Mouse (Mus musculus): ENCODE results near the gene Rinl. TPM values are rescaled to one million over a fixed set of nuclear protein-coding genes. Genes with fewer than 3 reads are reported as not detected.
A peak's percentile ranks its signal among the peaks of the same experiment; 100 is the strongest.

The Rinl gene
- total RNA-seq, 2 experiments from 2014 or later, result 2.6 to 3.0 TPM

- peak; percentile 90 to 99 for DNase-seq (ENCODE audit: extremely low spot score in 1 of 2, low spot score in 1 of 2)
These were observed 8.6 kb upstream of the Rinl start for GRCm38 (mm10) chr7:28780067-28780658.

- DNase-seq (ENCODE audit: extremely low spot score in 1 of 2, low spot score in 1 of 2), result no peak
These were observed 7.9 kb upstream of the Rinl start for GRCm38 (mm10) chr7:28780857-28781256.

- DNase-seq (ENCODE audit: extremely low spot score in 1 of 2, low spot score in 1 of 2), result no peak
These were observed 7.5 kb upstream of the Rinl start for GRCm38 (mm10) chr7:28781261-28781663.

GRCm38 (mm10) chr7:28785161-28785560, 3.6 kb upstream of the Rinl start:
- DNase-seq (ENCODE audit: extremely low spot score in 1 of 2, low spot score in 1 of 2), result no peak

GRCm38 (mm10) chr7:28787884-28788283, 885 bp upstream of the Rinl start:
- DNase-seq (ENCODE audit: extremely low spot score in 1 of 2, low spot score in 1 of 2), result no peak

GRCm38 (mm10) chr7:28789235-28789634, 466 bp downstream of the Rinl start:
- no peak for DNase-seq (ENCODE audit: extremely low spot score in 1 of 2, low spot score in 1 of 2)

GRCm38 (mm10) chr7:28790066-28790806, 1.5 kb downstream of the Rinl start:
- DNase-seq (ENCODE audit: extremely low spot score in 1 of 2, low spot score in 1 of 2), result no peak

- no peak for DNase-seq (ENCODE audit: extremely low spot score in 1 of 2, low spot score in 1 of 2)
These were observed 2.9 kb downstream of the Rinl start for GRCm38 (mm10) chr7:28791706-28792105.

- no peak for DNase-seq (ENCODE audit: extremely low spot score in 1 of 2, low spot score in 1 of 2)
These were observed 3.8 kb downstream of the Rinl start for GRCm38 (mm10) chr7:28792391-28793185.

- no peak for DNase-seq (ENCODE audit: extremely low spot score in 1 of 2, low spot score in 1 of 2)
These were observed 5.1 kb downstream of the Rinl start for GRCm38 (mm10) chr7:28793834-28794233.

- DNase-seq (ENCODE audit: extremely low spot score in 1 of 2, low spot score in 1 of 2), result no peak
These were observed 5.7 kb downstream of the Rinl start for GRCm38 (mm10) chr7:28794496-28794895.

- no peak for DNase-seq (ENCODE audit: extremely low spot score in 1 of 2, low spot score in 1 of 2)
These were observed 7.1 kb downstream of the Rinl start for GRCm38 (mm10) chr7:28795832-28796231.

- peak; percentile 78 to 79 for DNase-seq (ENCODE audit: extremely low spot score in 1 of 2, low spot score in 1 of 2)
These were observed 7.8 kb downstream of the Rinl start for GRCm38 (mm10) chr7:28796562-28796975.

GRCm38 (mm10) chr7:28799994-28800393, 11.2 kb downstream of the Rinl start:
- DNase-seq (ENCODE audit: extremely low spot score in 1 of 2, low spot score in 1 of 2), result no peak

GRCm38 (mm10) chr7:28801451-28801850, 12.7 kb downstream of the Rinl start:
- DNase-seq (ENCODE audit: extremely low spot score in 1 of 2, low spot score in 1 of 2), result no peak

- DNase-seq (ENCODE audit: extremely low spot score in 1 of 2, low spot score in 1 of 2), result no peak
These were observed 13.3 kb downstream of the Rinl start for GRCm38 (mm10) chr7:28801901-28802670.

GRCm38 (mm10) chr7:28802846-28803588, 14.2 kb downstream of the Rinl start:
- DNase-seq (ENCODE audit: extremely low spot score in 1 of 2, low spot score in 1 of 2), result no peak

- DNase-seq (ENCODE audit: extremely low spot score in 1 of 2, low spot score in 1 of 2), result no peak
These were observed 15.0 kb downstream of the Rinl start for GRCm38 (mm10) chr7:28803756-28804155.

- DNase-seq (ENCODE audit: extremely low spot score in 1 of 2, low spot score in 1 of 2), result no peak
These were observed 18.1 kb downstream of the Rinl start for GRCm38 (mm10) chr7:28806869-28807268.
